Mouse (Mus musculus) liver, adult (tissue): ENCODE data around the gene Pabpc1l.

ENCODE experiments used
- GATA4 ChIP-seq: IDR thresholded peaks from 2 replicates; pipeline ENCODE4 v1.6.1; 2014; ENCODE audit warnings: mild to moderate bottlenecking, low read length; ENCODE audit not compliant: insufficient replicate concordance

The Pabpc1l gene

GRCm38 (mm10) chr2:164098603-164099250 lies 73.5 kb downstream of the Pabpc1l start:
- TF ChIP-seq GATA4 = no peak
